Mouse (Mus musculus) C2C12 (cell line): Measurements from ENCODE around the gene Cntnap4.

ENCODE experiments used
- CEBPB ChIP-seq: IDR thresholded peaks from one replicate; pipeline ENCODE4 v1.6.1; 2011; ENCODE audit warnings: low read depth, mild to moderate bottlenecking, control low read depth, moderate library complexity
- MAX ChIP-seq: IDR thresholded peaks from one replicate; pipeline ENCODE4 v1.6.1; 2011; ENCODE audit warnings: mild to moderate bottlenecking, control low read depth

DNA sequence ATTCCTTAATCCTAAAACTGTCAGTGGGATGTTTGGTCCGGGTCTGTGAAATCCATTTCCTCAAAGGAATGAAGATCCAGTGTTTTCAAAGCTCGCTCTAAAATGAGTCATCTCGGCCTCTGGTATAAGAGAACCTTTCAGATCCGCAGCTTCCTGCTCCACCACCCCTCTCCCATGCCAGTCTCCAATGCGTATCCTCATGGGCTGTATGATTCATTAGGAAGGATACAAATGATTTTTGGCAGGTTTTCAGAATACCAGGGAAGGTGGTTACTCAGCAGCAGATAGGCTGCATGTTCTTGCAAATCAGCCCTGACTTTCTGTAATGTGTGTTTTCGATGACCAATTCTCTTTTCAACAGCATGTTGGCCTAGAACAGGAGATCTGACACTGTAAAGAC, 40.3 kb downstream of the Cntnap4 start:
- TF ChIP-seq CEBPB (no peak), MAX (no peak)
